Mouse (Mus musculus): ENCODE results near the gene Pcdh9. TPM values are rescaled to one million over a fixed set of nuclear protein-coding genes. Genes with fewer than 3 reads are reported as not detected.

Gene Pcdh9
- polyA plus RNA-seq, 1 experiment = 0.10 TPM

- 52% methylated on average over 1 of the region's 1 CpGs for WGBS
- no peaks in the 10 kb centered on the region for H3K36me3 ChIP-seq (ENCODE audit: control insufficient read depth, insufficient read depth, low read length)
- H3K27ac ChIP-seq (ENCODE audit: insufficient read depth, low read depth, low read length) = no peak overlapping the region
- no peaks in the 10 kb centered on the region for H3K4me1 ChIP-seq (ENCODE audit: control insufficient read depth, insufficient read depth, insufficient read length, low read length)
- no peak overlapping the region for H3K4me3 ChIP-seq (ENCODE audit: low read depth, low read length)
- TF ChIP-seq CTCF (IDR thresholded peaks at IDR 0.05; ENCODE audit: extremely low read depth, insufficient read length, insufficient replicate concordance, low read depth, low read length) (no peak), POLR2A (IDR thresholded peaks at IDR 0.05; ENCODE audit: low read depth, low read length) (no peak)
- no peaks in the 10 kb centered on the region for H3K27me3 ChIP-seq (ENCODE audit: control insufficient read depth, insufficient read depth, low read length)
Observed at GRCm38 (mm10) chr14:93719208-93719607, 171.3 kb downstream of the Pcdh9 start.

GRCm38 (mm10) chr14:93713250-93713935 lies 177.1 kb downstream of the Pcdh9 start:
- Histone ChIP-seq H3K27ac (ENCODE audit: insufficient read depth, low read depth, low read length) (no peak overlapping the region), H3K4me3 (ENCODE audit: low read depth, low read length) (no peak overlapping the region), H3K36me3 (ENCODE audit: control insufficient read depth, insufficient read depth, low read length) (no peaks in the 10 kb centered on the region), H3K27me3 (ENCODE audit: control insufficient read depth, insufficient read depth, low read length) (no peaks in the 10 kb centered on the region), H3K4me1 (ENCODE audit: control insufficient read depth, insufficient read depth, insufficient read length, low read length) (no peaks in the 10 kb centered on the region)
- TF ChIP-seq CTCF (IDR thresholded peaks at IDR 0.05; ENCODE audit: extremely low read depth, insufficient read length, insufficient replicate concordance, low read depth, low read length) = no peak
- no peak for TF ChIP-seq POLR2A (IDR thresholded peaks at IDR 0.05; ENCODE audit: low read depth, low read length)
- WGBS = 66% methylated on average over 12 of the region's 12 CpGs

- no peaks in the 10 kb centered on the region for H3K4me1 ChIP-seq (ENCODE audit: control insufficient read depth, insufficient read depth, insufficient read length, low read length)
- 70% methylated on average over 3 of the region's 3 CpGs for WGBS
Observed at GRCm38 (mm10) chr14:93708651-93709050, 181.8 kb downstream of the Pcdh9 start.

GRCm38 (mm10) chr14:93701385-93702101 lies 188.9 kb downstream of the Pcdh9 start:
- Histone ChIP-seq H3K27me3 (ENCODE audit: control insufficient read depth, insufficient read depth, low read length) (no peaks in the 10 kb centered on the region), H3K4me3 (ENCODE audit: low read depth, low read length) (no peak overlapping the region), H3K27ac (ENCODE audit: insufficient read depth, low read depth, low read length) (no peak overlapping the region), H3K36me3 (ENCODE audit: control insufficient read depth, insufficient read depth, low read length) (no peaks in the 10 kb centered on the region), H3K4me1 (ENCODE audit: control insufficient read depth, insufficient read depth, insufficient read length, low read length) (no peaks in the 10 kb centered on the region)
- TF ChIP-seq CTCF (IDR thresholded peaks at IDR 0.05; ENCODE audit: extremely low read depth, insufficient read length, insufficient replicate concordance, low read depth, low read length) (no peak), POLR2A (IDR thresholded peaks at IDR 0.05; ENCODE audit: low read depth, low read length) (no peak)
- 58% methylated on average over 12 of the region's 12 CpGs for WGBS

More at GRCm38 (mm10) chr14:93708651-93709050, 181.8 kb downstream of the Pcdh9 start:
- Histone ChIP-seq H3K27me3 (ENCODE audit: control insufficient read depth, insufficient read depth, low read length) (no peaks in the 10 kb centered on the region), H3K36me3 (ENCODE audit: control insufficient read depth, insufficient read depth, low read length) (no peaks in the 10 kb centered on the region), H3K27ac (ENCODE audit: insufficient read depth, low read depth, low read length) (no peak overlapping the region), H3K4me3 (ENCODE audit: low read depth, low read length) (no peak overlapping the region)
- TF ChIP-seq CTCF (IDR thresholded peaks at IDR 0.05; ENCODE audit: extremely low read depth, insufficient read length, insufficient replicate concordance, low read depth, low read length) (no peak), POLR2A (IDR thresholded peaks at IDR 0.05; ENCODE audit: low read depth, low read length) (no peak)

GRCm38 (mm10) chr14:93700916-93701315 lies 189.6 kb downstream of the Pcdh9 start:
- 72% methylated on average over 1 of the region's 1 CpGs for WGBS
- TF ChIP-seq POLR2A (IDR thresholded peaks at IDR 0.05; ENCODE audit: low read depth, low read length) (no peak), CTCF (IDR thresholded peaks at IDR 0.05; ENCODE audit: extremely low read depth, insufficient read length, insufficient replicate concordance, low read depth, low read length) (no peak)
- no peaks in the 10 kb centered on the region for H3K27me3 ChIP-seq (ENCODE audit: control insufficient read depth, insufficient read depth, low read length)

GRCm38 (mm10) chr14:93684641-93685040 lies 205.8 kb downstream of the Pcdh9 start:
- H3K4me3 ChIP-seq (ENCODE audit: low read depth, low read length) = no peak overlapping the region
- no peak overlapping the region for H3K27ac ChIP-seq (ENCODE audit: insufficient read depth, low read depth, low read length)
- WGBS = 24% methylated on average over 1 of the region's 1 CpGs
- no peaks in the 10 kb centered on the region for H3K27me3 ChIP-seq (ENCODE audit: control insufficient read depth, insufficient read depth, low read length)
- no peaks in the 10 kb centered on the region for H3K4me1 ChIP-seq (ENCODE audit: control insufficient read depth, insufficient read depth, insufficient read length, low read length)
- no peaks in the 10 kb centered on the region for H3K36me3 ChIP-seq (ENCODE audit: control insufficient read depth, insufficient read depth, low read length)
- TF ChIP-seq POLR2A (IDR thresholded peaks at IDR 0.05; ENCODE audit: low read depth, low read length) (no peak), CTCF (IDR thresholded peaks at IDR 0.05; ENCODE audit: extremely low read depth, insufficient read length, insufficient replicate concordance, low read depth, low read length) (no peak)

More at GRCm38 (mm10) chr14:93700916-93701315, 189.6 kb downstream of the Pcdh9 start:
- Histone ChIP-seq H3K4me1 (ENCODE audit: control insufficient read depth, insufficient read depth, insufficient read length, low read length) (no peaks in the 10 kb centered on the region), H3K4me3 (ENCODE audit: low read depth, low read length) (no peak overlapping the region), H3K36me3 (ENCODE audit: control insufficient read depth, insufficient read depth, low read length) (no peaks in the 10 kb centered on the region), H3K27ac (ENCODE audit: insufficient read depth, low read depth, low read length) (no peak overlapping the region)

Measured in small intestine, adult 2 months (tissue).